Mouse (Mus musculus) olfactory bulb, adult 2 months (tissue): ENCODE data around the gene Polr3gl.

Experiments
- CTCF ChIP-seq: fragments of 200-500 bp; IDR thresholded peaks from 2 replicates; pipeline ENCODE4 v1.5.1; 2012; ENCODE audit warnings: low read depth, mild to moderate bottlenecking, low read length, moderate library complexity; ENCODE audit not compliant: insufficient read depth
- POLR2A ChIP-seq: fragments of 200-500 bp; IDR thresholded peaks from 2 replicates; pipeline ENCODE4 v1.6.1; 2012; ENCODE audit warnings: mild to moderate bottlenecking, low read depth, low read length, moderate library complexity; ENCODE audit not compliant: insufficient read depth

- no peak for TF ChIP-seq CTCF
- TF ChIP-seq POLR2A: no peak
Measured at GRCm38 (mm10) chr3:96599069-96599393, 5.0 kb upstream of the Polr3gl start.
